In genomic region chr11:117101351-117101921, GRCm38 (mm10) we compare ENCODE assay signal across 9 mouse cellular contexts. TPM values are rescaled to one million over a fixed set of nuclear protein-coding genes. Genes with fewer than 3 reads are reported as not detected.
A peak's percentile ranks its signal among the peaks of the same experiment; 100 is the strongest.
DNase-seq lines count a peak whose midpoint lies in the region; TF ChIP-seq lines count a peak whose summit lies in the region.
"Had no signal": no experiment of that assay in that cellular context is flagged by ENCODE, and none has a peak within 500 bp of the region (broad histone marks: within the 10 kb centered on the region; RNA-seq: fewer than 3 reads in every experiment).

No protein-coding gene starts in this region.

- TF ChIP-seq CTCF in brain, embryonic 14.5 days (IDR thresholded peaks at IDR 0.05; ENCODE audit: borderline replicate concordance, extremely low read depth, insufficient read depth, insufficient read length), result no peak
- TF ChIP-seq CTCF in thymus, adult 2 months (IDR thresholded peaks at IDR 0.05; ENCODE audit: borderline replicate concordance, control insufficient read depth, extremely low read depth, insufficient read depth, low read length, poor library complexity), result no peak

- no peaks in the 10 kb centered on the region for H3K27me3 ChIP-seq in thymus, adult 2 months (ENCODE audit: control insufficient read depth, insufficient read depth, low read length)
- H3K27me3 ChIP-seq: limb, embryonic 12.5 days had no signal

- H3K4me1 ChIP-seq in thymus, adult 2 months (replicated peaks; ENCODE audit: control insufficient read depth, insufficient read depth, low read length), result peaks cover 2% of the 10 kb centered on the region; the same call in 1 of the 2 replicates

- WGBS in thymus, adult 2 months, result 80% methylated on average over 8 of the region's 8 CpGs

- TF ChIP-seq POLR2A in brain, embryonic 14.5 days (IDR thresholded peaks at IDR 0.05; ENCODE audit: borderline replicate concordance, extremely low read depth, insufficient read depth, insufficient read length, poor library complexity, severe bottlenecking), result no peak
- TF ChIP-seq POLR2A in thymus, adult 2 months (IDR thresholded peaks at IDR 0.05; ENCODE audit: control insufficient read depth, extremely low read depth, insufficient read depth, low read length, poor library complexity), result no peak

- H3K4me3 ChIP-seq in thymus, adult 2 months (ENCODE audit: control insufficient read depth, insufficient read depth, low read length), result no peak overlapping the region
- H3K4me3 ChIP-seq: limb, embryonic 12.5 days had no signal

- DNase-seq in adrenal gland, postnatal 14 days, result peak; percentile 56
- DNase-seq in adrenal gland, adult 8-10 months, result no peak
- peak; percentile 72 for DNase-seq in brain, embryonic 14.5 days (ENCODE audit: low read depth)
- peak; percentile 55 for DNase-seq in heart, postnatal 4 days
- peak; percentile 83 for DNase-seq in lung, postnatal 36 days
- no peak for DNase-seq in spleen, adult 12 weeks (ENCODE audit: low spot score)
- DNase-seq in thymus, adult 2 months, result no peak
- DNase-seq in spleen, postnatal 36 days (ENCODE audit: low spot score in 2 of 2), result no peak

- H3K27ac ChIP-seq in thymus, adult 2 months (ENCODE audit: control insufficient read depth, insufficient read depth, low read length), result no peak overlapping the region
- H3K27ac ChIP-seq: limb, embryonic 12.5 days had no signal

- H3K36me3 ChIP-seq in thymus, adult 2 months (ENCODE audit: control insufficient read depth, insufficient read depth, low read length), result no peaks in the 10 kb centered on the region
- H3K36me3 ChIP-seq: limb, embryonic 12.5 days had no signal

RNA-seq across cellular contexts. Expression of gene Sec14l1, which starts 13.5 kb away (rescaled TPM):
- 119 TPM in 2 replicates for total RNA-seq in adrenal gland, postnatal 14 days (2021)
- total RNA-seq in adrenal gland, adult 8-10 months (2022), result 100 to 1,000 TPM; 138 to 170 (median 166) TPM
- polyA plus RNA-seq in brain, embryonic 14.5 days (2012; rRNA removed), result 77.4 and 90.5 TPM in 2 replicates
- 10 to 100 TPM; 78.4 to 81.7 TPM for total RNA-seq in heart, postnatal 4 days (2021)
- 75.6 and 84.8 TPM in 2 replicates for polyA plus RNA-seq in thymus, adult 2 months (2012; rRNA removed)

Comparison
In these comparisons a context has a peak if more than half of its experiments do, and no peak if none do; other contexts are left out.
1. DNase-seq: peak in adrenal gland, postnatal 14 days (single experiment), brain, embryonic 14.5 days (single experiment), heart, postnatal 4 days (single experiment) and lung, postnatal 36 days (single experiment); none in adrenal gland, adult 8-10 months (single experiment), spleen, adult 12 weeks (single experiment), thymus, adult 2 months (single experiment) and spleen, postnatal 36 days (0 of 2).